Mouse (Mus musculus): ENCODE measurements at regions not wholly inside any gene's neighbourhood (a gene's known extent, or its start where the extent isn't known, plus 50 kb on each side); places are given as distances from the start of the nearest gene placed in this dataset.

DNA sequence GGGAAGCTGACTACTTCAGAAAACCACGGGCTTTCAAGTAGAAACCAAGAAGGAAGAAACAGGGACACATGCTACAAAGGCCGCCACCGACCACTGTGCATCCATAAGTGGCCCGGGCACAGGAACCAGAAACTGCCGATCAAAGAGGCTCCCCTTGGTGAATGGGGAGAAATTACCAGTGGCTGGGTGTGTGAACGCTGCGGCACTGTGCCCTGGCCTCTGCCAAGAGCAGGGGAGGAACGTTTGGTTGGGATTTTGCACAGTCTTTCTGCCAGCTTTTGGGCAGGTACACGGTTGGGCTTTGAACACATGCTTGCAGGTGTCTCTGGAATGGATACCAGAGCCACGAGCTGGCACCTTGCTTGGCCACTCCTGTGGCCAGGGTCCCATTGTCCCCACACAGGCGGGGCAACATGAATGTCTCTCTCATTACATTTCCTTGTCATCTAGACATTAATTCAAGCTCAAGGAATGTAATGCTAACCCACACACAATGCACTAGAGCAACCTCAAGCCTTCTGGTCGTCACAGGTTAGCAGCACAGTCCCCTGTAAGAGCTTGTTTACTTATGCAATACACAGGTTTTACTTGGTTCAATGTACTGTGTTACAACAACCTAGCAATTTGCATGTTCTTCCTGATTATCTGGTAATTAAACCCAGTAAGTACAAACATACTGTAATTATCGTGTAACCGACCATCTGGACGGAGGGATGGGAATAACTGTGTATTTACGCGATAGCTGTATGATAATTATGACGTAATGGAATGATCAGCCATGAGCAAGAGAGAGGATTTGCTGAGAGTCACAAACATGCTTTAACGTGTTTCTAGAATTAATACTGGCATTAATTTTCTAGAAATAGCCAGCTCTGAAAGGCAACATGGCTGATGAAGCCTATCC lies 90.9 kb upstream of the Sall1 start:
- DNase-seq (ENCODE audit: extremely low spot score, low read depth, low spot score), result no peak

DNA sequence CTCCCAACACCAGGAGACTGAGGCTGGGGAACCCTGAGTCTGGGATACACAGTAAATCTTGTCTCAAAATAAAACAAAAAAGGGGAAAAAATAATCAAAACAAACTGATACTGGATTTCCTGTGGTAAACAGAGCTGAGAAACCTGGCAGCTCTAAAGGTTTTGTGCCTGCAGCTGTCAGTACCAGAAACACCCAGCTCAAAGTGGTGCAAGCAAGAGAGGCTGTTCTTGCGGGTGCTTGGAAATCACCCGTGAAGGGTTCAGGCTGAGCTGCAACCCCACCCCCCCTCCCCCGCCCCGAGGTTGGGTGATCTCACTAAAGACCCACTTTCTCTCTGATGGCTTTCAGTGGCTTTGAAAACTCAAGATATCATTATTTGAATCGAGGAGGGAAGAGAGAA lies 90.1 kb upstream of the Sall1 start:
- no peak for DNase-seq (ENCODE audit: extremely low spot score, low read depth, low spot score)

DNA sequence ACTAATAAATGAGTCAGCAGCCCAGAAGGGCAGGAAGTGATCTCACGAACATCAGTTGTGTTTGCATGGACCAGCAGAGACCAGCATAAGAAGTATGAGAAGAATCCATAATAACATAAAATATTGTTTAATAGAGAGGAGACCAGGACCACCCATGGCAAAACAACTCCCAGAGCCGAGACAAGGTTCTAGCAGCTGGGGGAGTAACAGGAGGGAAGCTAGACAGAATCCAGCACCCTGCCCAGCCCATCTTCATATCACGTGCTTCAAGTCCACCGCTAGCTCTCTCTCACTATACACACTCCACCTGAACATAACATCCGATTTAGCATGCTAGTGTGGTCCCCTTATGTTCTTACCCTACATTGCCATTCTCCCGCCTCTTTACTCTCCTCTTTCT lies 77.1 kb upstream of the Sall1 start:
- DNase-seq (ENCODE audit: extremely low spot score, low read depth, low spot score), result no peak

DNA sequence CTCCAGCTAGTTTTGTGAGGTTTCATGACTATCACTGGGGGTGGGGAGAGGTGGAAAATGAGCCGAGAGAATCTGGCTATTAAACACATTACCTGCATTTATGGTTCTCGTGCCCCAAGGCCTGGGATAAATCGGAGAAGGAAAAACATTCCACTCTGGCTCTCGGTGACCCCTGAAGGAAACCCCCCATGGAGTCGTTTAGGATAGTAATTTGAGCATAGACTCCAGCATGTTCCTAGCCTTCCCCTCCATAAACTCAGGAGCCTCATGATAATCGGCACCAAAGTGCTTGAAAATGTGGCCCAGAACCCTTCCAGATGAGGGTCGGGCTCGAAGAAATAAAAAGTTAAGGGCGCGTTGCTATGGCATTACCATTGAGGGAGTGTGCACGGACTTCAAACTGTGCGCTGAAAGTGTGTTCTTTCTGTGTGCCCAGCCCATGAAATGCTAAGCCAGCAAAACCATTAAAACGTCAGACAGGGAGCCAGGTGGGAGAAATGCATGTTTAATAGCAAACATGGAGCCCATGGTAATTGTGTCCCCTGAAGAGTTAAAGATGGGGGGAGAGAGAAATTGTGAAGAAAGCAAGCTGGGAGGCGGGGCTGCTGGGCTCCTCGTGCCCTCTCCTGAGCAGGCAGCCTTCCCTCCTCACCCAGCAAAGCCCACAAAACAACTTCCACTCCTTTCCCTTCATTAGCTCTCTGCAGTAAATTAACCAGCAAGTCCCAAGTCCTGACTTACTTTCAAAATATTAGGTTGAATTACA lies 64.1 kb upstream of the Sall1 start:
- peak; percentile 20 for DNase-seq (ENCODE audit: extremely low spot score, low read depth, low spot score)

DNA sequence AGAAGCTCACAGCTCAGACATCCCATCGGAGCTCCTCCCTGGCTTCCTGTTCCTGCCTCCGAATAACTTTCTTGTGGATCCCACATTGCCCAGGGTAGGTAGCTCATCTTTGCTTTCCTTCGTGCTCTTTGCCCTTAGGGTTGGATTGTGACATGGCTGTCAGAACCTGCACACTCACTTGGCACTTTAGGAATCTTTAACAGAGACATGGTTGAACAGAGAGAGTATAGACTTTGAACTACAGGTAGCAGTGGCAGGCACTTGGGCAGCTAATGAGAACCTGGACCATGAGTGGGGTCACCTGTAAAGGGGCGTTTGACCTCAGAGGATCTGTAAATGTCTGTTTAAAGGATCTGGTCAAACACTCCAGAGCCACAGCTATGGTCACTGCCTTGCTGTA lies 62.4 kb upstream of the Sall1 start:
- no peak for DNase-seq (ENCODE audit: extremely low spot score, low read depth, low spot score)

DNA sequence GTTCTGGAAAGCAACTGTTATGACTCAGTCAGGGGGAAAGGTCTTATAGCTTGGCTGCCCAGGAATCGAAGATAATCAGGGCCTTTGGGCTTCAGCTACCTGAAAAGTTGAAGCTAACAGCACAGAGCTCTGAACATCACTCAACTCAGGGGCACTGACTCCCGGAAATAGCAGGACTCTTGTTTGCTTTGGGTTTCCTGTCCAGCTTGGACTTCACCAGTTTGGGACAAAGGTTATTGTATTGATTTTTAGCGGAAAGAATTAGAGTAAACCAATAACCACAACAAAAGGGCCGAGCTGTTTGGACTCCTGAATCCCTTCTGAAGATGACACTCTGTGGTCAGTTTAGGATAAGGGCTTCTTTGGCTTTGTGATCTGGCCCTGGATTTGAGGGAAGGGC lies 53.4 kb upstream of the Sall1 start:
- DNase-seq (ENCODE audit: extremely low spot score, low read depth, low spot score), result no peak
